Mouse (Mus musculus) liver, embryonic 14.5 days (tissue): ENCODE measurements at regions not wholly inside any gene's neighbourhood (a gene's known extent, or its start where the extent isn't known, plus 50 kb on each side); places are given as distances from the start of the nearest gene placed in this dataset.

Experiments used
- CTCF ChIP-seq: IDR thresholded peaks from 2 replicates; pipeline ENCODE4 v1.5.1; 2016; ENCODE audit warnings: antibody characterized with exemption, low read depth, control low read depth
- EP300 ChIP-seq: IDR thresholded peaks from 2 replicates; pipeline ENCODE4 v1.6.1; 2016; ENCODE audit warnings: antibody characterized with exemption, low read depth

- TF ChIP-seq EP300 (no peak), CTCF (no peak)
Observed at GRCm38 (mm10) chr12:16035551-16035950, 218.8 kb upstream of the Trib2 start.
